Mouse (Mus musculus) gastrocnemius, postnatal 25 days (tissue): ENCODE results near the gene Nepro. TPM values are rescaled to one million over a fixed set of nuclear protein-coding genes. Genes with fewer than 3 reads are reported as not detected.

ENCODE experiments used
- DNase-seq: peaks from one replicate; pipeline ENCODE4 v3.0.0; 2022
- total RNA-seq, 2 experiments: library from RNA; stranded (reverse); gene quantifications; 1 replicate in 1 of 2; 2 replicates in 1 of 2; pipeline ENCODE4 v1.2.3; 2021

The Nepro gene
- total RNA-seq, 2 experiments from 2014 or later: 3.2 to 4.3 TPM

GRCm38 (mm10) chr16:44766320-44766892 lies 42.3 kb downstream of the Nepro start:
- no peak for DNase-seq

GRCm38 (mm10) chr16:44767506-44767905 lies 43.4 kb downstream of the Nepro start:
- DNase-seq: no peak

DNA sequence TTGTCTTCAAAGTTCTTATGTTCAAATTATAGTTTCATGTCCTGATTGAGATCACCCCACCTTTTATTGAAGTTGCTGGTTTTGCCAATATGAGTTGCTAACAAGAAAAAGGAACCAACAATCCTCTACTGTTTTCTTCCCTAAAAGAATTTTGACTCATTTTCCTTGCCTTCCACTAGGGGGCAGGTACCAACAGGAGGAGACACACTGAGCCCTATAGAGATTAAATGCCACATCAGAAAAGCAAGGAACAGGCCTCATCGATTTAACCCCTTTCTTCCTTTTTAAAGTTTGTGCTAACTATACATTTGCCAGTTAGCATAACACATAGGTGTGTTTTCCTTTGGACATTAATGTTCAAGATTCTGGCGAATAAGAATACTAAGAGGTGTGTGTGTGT lies 43.9 kb downstream of the Nepro start:
- DNase-seq: no peak

DNA sequence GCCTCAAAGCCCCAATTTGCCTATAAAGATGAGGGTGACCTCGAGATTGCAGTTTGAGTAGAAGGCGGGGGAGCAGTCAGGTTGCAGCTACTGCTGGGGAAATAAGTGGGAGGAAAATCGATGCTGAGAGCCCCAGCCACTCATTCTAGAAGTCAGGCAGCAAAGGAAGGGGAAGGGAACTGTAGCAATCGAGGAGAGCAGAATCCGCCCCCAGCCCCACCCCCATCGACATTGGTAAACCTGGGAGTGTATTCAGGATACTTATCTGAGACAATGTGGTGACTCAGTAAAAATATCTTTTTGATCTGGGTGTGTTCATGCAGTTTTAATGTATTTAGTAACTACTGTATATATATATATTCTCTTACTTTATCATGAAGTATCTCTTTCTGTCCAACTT lies 48.5 kb downstream of the Nepro start:
- DNase-seq: no peak

DNA sequence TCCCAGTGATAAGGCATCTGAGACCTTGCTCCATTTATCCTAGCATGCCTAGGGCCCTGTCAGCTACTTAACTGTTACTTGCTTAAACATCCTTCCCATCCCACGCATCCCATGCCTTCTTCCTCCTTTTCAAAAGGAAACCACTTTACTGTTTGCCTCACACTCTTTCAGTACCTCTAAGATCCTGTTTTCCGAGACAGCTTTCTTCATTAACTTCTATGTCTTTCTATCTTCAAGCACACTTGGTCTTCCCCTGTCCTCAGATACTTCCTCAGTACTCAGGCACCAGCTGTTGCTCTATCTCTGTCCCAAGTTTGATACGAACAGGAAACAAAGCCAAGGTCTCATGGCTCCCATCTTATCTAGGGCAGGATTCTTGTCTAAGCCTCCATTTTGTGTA lies 49.6 kb downstream of the Nepro start:
- no peak for DNase-seq

GRCm38 (mm10) chr16:44774201-44774600 lies 50.1 kb downstream of the Nepro start:
- no peak for DNase-seq

DNA sequence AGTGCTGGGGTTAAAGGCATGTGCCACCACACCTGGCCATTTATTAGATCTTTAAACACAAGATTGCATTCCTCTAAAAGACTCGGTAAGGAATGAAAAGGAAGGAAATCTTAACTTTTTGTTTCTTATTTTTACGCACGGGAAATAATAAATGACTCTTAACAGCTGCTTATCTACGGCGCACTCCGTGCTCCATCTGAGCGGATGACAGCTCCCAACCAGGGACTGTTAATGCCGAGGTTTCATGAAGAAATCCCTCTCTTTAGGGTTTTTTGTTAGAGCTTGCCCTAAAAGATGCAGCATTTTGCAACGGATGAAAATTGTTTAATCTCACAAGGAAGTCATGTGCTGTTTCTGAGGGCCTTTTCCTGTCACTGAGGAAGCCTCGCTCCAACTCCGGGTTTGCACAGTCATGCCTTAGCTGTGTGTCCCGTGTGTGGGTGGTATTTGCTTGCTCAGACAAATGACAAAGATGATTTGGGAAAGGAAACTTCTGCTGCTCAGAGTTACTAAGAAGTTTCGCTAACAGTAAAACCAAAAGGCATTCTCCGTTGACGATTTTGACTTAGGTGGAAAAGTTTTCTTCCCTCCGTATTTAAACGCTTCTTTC lies 54.5 kb downstream of the Nepro start:
- no peak for DNase-seq

GRCm38 (mm10) chr16:44779494-44779893 lies 55.4 kb downstream of the Nepro start:
- no peak for DNase-seq

GRCm38 (mm10) chr16:44780751-44781150 lies 56.6 kb downstream of the Nepro start:
- DNase-seq: no peak

Other genes starting within 250 kb of the Nepro start
- gene Boc, start 165.4 kb upstream of the Nepro start, total RNA-seq: 1 to 10 TPM; 4.0 to 5.7 TPM
- 10 to 100 TPM in 1 of 2 experiments, 1 to 10 TPM in 1; 9.7 to 10.9 TPM for gene Gtpbp8, start 22.1 kb downstream of the Nepro start, total RNA-seq
- gene Cd200r1, start 41.4 kb downstream of the Nepro start, total RNA-seq: under 1 TPM in 1 of 2 experiments, not detected in 1; 0.11 TPM
- gene Cd200r4, start 87.4 kb downstream of the Nepro start, total RNA-seq: not detected
- not detected for gene Cd200r2, start 142.8 kb downstream of the Nepro start, total RNA-seq
- gene Cd200r3, start 219.4 kb downstream of the Nepro start, total RNA-seq: not detected